Mouse (Mus musculus): ENCODE measurements at regions not wholly inside any gene's neighbourhood (a gene's known extent, or its start where the extent isn't known, plus 50 kb on each side); places are given as distances from the start of the nearest gene placed in this dataset.

DNA sequence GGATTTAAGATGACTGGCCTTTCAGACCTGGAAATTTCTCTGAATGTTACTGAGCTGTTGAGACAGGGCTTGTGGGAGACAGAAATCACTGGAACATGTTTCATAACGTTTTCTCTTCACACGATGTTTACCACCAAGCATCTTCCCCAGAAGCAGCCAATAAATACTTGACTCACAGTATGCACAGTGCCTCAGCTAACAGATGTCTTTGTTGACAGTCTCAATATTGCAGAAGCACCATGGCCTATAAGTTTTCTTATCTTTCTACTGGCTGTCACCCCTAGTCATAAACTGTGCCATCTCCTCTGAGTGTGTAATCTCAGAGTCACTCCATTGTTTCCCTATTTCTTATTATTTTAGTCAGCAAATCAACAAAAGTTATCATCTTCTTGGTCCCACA is 187.9 kb upstream of the Gm38303 start:
- no peak for DNase-seq (ENCODE audit: low spot score in 2 of 2)

DNA sequence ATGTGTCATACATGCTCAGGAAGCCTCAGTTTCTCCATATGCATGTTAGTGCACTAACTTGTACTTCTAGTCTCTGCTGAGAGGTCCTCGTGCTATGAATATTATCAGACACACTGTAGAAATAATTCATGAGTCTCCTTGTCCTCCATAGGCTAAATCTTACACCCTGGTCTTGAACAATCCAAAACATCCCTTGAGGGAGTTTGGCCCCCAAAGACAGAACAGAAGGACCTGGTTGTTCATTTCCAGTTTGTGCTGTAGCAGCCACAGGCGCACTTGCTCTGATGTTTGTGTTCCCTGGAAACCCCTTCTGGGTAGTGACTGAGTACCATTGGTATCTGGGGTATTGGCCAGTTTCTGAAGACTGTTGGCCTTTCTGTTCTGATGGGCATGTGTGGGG is 176.7 kb upstream of the Gm38303 start:
- no peak for DNase-seq (ENCODE audit: low spot score in 2 of 2)

DNA sequence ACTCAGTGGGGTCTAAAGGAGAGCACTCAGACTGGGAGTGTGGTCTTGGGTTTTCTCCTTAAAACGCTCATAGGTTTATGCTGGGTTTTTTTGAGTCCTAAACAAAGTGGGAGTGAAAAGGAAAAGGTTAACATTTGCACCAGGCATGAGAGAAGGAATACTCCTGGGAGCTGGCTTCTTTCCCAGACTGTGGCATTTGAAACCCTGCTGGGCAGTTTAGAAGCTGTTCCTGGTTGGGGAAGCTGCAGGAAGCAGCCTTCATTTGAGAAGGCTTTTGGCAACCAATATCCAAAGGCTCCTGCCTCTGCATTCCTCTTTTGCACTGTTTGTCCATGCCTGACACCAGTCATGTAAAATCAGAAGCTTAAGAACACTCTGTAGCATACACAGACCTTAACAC is 175.9 kb upstream of the Gm38303 start:
- DNase-seq (ENCODE audit: low spot score in 2 of 2) = peak in 1 of 2 experiments; percentile 11
